Mouse (Mus musculus): ENCODE data around the gene Ccdc185. TPM values are rescaled to one million over a fixed set of nuclear protein-coding genes. Genes with fewer than 3 reads are reported as not detected.

Ccdc185 gene
- polyA plus RNA-seq (2015; fragmentation: Nextera tagmentation; extraction: Ambion mirVana) = not detected in 2 replicates

DNA sequence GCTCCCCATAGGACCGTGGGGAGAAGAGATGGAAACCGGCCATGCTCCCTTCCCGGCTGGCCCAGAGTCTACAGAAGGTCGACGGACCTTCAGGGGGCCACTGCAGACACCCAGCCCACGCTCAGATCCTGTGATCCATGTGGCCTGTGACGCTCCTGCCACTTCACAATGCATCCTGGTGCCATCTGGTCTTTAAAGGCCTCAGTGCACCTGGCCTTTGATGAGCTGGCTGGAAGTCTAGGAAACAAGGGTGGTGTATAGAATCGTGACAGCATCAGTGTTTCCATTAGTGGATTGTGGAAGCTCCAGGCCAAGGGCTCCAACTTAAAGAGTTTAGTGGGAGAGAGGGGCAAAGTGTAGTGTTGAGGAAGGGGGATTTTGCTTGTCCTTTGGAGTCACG is at the start of gene Ccdc185:
Gene Ccdc185, minus strand, starts transcription at position 101 of the 400 bp plus-strand sequence.

DNA sequence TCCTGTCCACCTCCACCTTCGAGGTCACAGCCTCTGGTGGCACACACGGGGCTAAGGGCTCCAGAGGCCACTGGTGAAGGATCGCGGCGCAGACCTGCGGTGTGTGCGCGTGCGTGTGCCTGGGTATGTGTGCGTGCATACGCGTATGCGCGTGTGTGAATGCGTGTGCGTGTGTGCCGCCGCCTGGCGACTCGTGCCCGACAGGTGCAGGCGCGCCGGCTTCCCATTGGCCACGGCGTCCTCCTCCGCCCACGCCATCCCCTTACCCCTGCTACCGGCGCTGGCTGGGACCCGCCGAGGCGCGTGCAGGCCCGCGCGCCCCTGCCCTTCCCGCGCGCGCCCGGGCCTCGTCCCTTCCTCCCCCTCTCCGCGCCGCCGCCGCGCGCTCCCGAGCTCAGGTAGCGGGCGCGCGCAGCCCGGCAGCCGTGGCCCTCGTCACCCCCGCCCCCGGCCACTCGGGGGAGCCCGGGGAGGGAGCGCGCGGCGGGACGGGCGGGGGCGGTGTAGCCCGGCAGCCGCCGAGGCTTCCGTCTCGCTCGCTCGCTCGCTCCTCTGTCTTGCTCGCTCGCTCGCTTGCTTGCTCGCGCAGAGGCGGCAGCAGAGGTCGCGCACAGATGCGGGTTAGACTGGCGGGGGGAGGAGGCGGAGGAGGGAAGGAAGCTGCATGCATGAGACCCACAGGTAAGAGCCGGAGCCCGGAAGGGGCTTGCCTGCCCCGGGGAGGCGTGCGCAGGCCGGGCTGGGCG is 14.9 kb upstream of the Ccdc185 start, which contains the start of gene Susd4:
Gene Susd4, plus strand, starts transcription at position 145 of the 746 bp plus-strand sequence.

Other genes starting within 250 kb of the Ccdc185 start
- 116 and 146 TPM in 2 replicates for gene Capn2, start 231.6 kb downstream of the Ccdc185 start, polyA plus RNA-seq (2015; fragmentation: Nextera tagmentation; extraction: Ambion mirVana)
- gene Capn8, start 184.2 kb downstream of the Ccdc185 start, polyA plus RNA-seq (2015; fragmentation: Nextera tagmentation; extraction: Ambion mirVana) = 0.18 and 0.21 TPM in 2 replicates
- gene Susd4, start 14.7 kb upstream of the Ccdc185 start, polyA plus RNA-seq (2015; fragmentation: Nextera tagmentation; extraction: Ambion mirVana) = 9.5 and 12.1 TPM in 2 replicates
- gene Tlr5, start 205.6 kb upstream of the Ccdc185 start, polyA plus RNA-seq (2015; fragmentation: Nextera tagmentation; extraction: Ambion mirVana) = 1.7 and 1.9 TPM in 2 replicates